Mouse (Mus musculus): ENCODE results near the gene 2310030G06Rik. TPM values are rescaled to one million over a fixed set of nuclear protein-coding genes. Genes with fewer than 3 reads are reported as not detected.
A peak's percentile ranks its signal among the peaks of the same experiment; 100 is the strongest.

Gene 2310030G06Rik
- polyA plus RNA-seq, 1 experiment, result 1.5 TPM

- H3K4me1 ChIP-seq, result peaks cover 22% of the 10 kb centered on the region
- peak overlapping the region; percentile 82 for H3K4me3 ChIP-seq (replicated peaks)
- H3K36me3 ChIP-seq (replicated peaks; ENCODE audit: low read length), result no peaks in the 10 kb centered on the region
- H3K27me3 ChIP-seq (replicated peaks), result peaks cover 5% of the 10 kb centered on the region
- H3K9me3 ChIP-seq, result no peaks in the 10 kb centered on the region
- TF ChIP-seq FLI1 (IDR thresholded peaks at IDR 0.05; ENCODE audit: low read length) (no peak), GATA1 (IDR thresholded peaks at IDR 0.05; ENCODE audit: borderline replicate concordance, low read length) (no peak)
These were observed 530 bp downstream of the 2310030G06Rik start for GRCm38 (mm10) chr9:50745806-50746205.

GRCm38 (mm10) chr9:50742744-50743143, 3.6 kb downstream of the 2310030G06Rik start:
- Histone ChIP-seq H3K36me3 (replicated peaks; ENCODE audit: low read length) (no peaks in the 10 kb centered on the region), H3K4me1 (peaks cover 37% of the 10 kb centered on the region), H3K9me3 (no peaks in the 10 kb centered on the region), H3K27me3 (replicated peaks) (peaks cover 18% of the 10 kb centered on the region), H3K4me3 (replicated peaks) (no peak overlapping the region)
- TF ChIP-seq FLI1 (IDR thresholded peaks at IDR 0.05; ENCODE audit: low read length), result no peak
- TF ChIP-seq GATA1 (IDR thresholded peaks at IDR 0.05; ENCODE audit: borderline replicate concordance, low read length), result no peak

DNA sequence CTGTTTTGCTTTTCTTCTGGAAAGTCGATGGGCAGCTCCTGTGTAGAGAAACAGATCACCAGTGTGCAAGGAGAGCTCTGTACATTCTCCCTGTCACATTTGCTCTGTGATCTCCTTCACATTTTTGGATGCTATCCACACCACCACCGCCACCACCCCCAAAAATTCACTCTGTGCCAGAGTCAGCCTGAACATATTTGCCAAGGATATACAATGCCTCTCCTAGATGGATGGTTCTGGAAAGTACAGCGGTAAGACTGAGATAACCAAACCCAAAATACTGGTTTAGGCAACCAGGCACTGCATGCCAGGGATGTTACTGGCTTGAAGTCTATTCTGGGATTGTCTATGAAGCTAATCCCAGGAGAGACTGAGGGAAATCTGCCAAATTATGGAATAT, 4.1 kb downstream of the 2310030G06Rik start:
- Histone ChIP-seq H3K27me3 (replicated peaks) (peaks cover 21% of the 10 kb centered on the region), H3K4me1 (peaks cover 37% of the 10 kb centered on the region), H3K4me3 (replicated peaks) (no peak overlapping the region), H3K36me3 (replicated peaks; ENCODE audit: low read length) (no peaks in the 10 kb centered on the region), H3K9me3 (no peaks in the 10 kb centered on the region)
- no peak for TF ChIP-seq GATA1 (IDR thresholded peaks at IDR 0.05; ENCODE audit: borderline replicate concordance, low read length)
- TF ChIP-seq FLI1 (IDR thresholded peaks at IDR 0.05; ENCODE audit: low read length), result no peak

DNA sequence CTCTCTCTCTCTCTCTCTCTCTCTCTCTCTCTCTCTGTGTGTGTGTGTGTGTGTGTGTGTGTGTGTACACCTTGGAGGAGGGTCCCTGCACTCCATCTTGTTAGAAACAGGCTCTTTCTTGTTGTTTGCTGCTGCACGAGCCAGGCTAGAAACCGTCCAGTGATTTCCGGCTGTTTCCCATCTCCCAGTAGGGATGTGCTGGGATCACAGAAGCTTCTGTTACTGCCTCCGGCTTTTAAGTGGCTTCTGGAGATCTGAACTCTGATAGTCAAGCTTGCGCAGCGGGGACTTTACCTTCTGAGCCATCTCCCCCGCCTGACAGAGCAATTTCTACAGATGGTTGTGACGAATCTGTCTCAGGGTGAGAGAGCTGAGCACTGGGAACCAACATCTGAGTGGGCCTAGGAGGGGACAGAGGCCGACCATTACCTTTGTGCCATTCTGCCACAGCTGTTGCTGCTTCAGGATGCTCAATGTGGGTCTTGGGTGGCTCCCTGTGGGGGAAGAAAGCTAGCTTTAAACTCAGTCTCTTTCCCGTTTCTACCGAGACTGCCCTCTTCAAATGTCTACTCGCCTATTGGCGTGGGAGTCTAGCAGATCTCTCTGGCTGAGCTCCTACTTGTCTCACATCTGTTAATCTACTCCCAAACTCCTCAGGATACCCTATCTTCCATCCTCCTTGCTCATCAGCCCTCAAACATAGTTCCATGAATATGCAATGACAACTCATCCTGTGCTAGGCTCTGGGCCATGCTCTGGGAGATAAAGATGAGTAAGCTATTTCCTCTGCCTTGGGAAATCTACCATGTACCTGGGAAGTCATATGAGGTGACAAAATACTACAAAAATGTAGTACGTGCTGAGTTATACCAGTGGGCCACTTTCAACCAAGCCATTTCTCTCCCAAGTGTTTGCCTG, 5.2 kb downstream of the 2310030G06Rik start:
- TF ChIP-seq FLI1 (IDR thresholded peaks at IDR 0.05; ENCODE audit: low read length) (no peak), GATA1 (IDR thresholded peaks at IDR 0.05; ENCODE audit: borderline replicate concordance, low read length) (no peak)
- Histone ChIP-seq H3K4me1 (peaks cover 33% of the 10 kb centered on the region), H3K9me3 (no peaks in the 10 kb centered on the region), H3K27me3 (replicated peaks) (peaks cover 21% of the 10 kb centered on the region), H3K4me3 (replicated peaks) (no peak overlapping the region), H3K36me3 (replicated peaks; ENCODE audit: low read length) (no peaks in the 10 kb centered on the region)

GRCm38 (mm10) chr9:50738914-50739870, 7.1 kb downstream of the 2310030G06Rik start, which contains the start of gene Dixdc1:
TSS of gene Dixdc1 (minus strand) at chr9:50739517.
- Histone ChIP-seq H3K27me3 (replicated peaks) (peaks cover 19% of the 10 kb centered on the region), H3K4me3 (replicated peaks) (peak within 1 kb of the TSS; percentile 88), H3K9me3 (no peaks in the 10 kb centered on the region), H3K36me3 (replicated peaks; ENCODE audit: low read length) (no peaks in the 10 kb centered on the region), H3K4me1 (peaks cover 29% of the 10 kb centered on the region)
- TF ChIP-seq FLI1 (IDR thresholded peaks at IDR 0.05; ENCODE audit: low read length) (no peak), GATA1 (IDR thresholded peaks at IDR 0.05; ENCODE audit: borderline replicate concordance, low read length) (no peak)

GRCm38 (mm10) chr9:50734989-50735388, 11.3 kb downstream of the 2310030G06Rik start:
- TF ChIP-seq GATA1 (IDR thresholded peaks at IDR 0.05; ENCODE audit: borderline replicate concordance, low read length) (no peak), FLI1 (IDR thresholded peaks at IDR 0.05; ENCODE audit: low read length) (no peak)
- H3K4me3 ChIP-seq (replicated peaks), result no peak overlapping the region
- H3K4me1 ChIP-seq, result peaks cover 18% of the 10 kb centered on the region
- H3K27me3 ChIP-seq (replicated peaks), result peaks cover 34% of the 10 kb centered on the region
- H3K36me3 ChIP-seq (replicated peaks; ENCODE audit: low read length), result no peaks in the 10 kb centered on the region
- H3K9me3 ChIP-seq, result no peaks in the 10 kb centered on the region

GRCm38 (mm10) chr9:50732560-50732959, 13.8 kb downstream of the 2310030G06Rik start:
- H3K36me3 ChIP-seq (replicated peaks; ENCODE audit: low read length), result no peaks in the 10 kb centered on the region
- peaks cover 40% of the 10 kb centered on the region for H3K27me3 ChIP-seq (replicated peaks)
- no peak for TF ChIP-seq FLI1 (IDR thresholded peaks at IDR 0.05; ENCODE audit: low read length)
- TF ChIP-seq GATA1 (IDR thresholded peaks at IDR 0.05; ENCODE audit: borderline replicate concordance, low read length), result no peak
- peaks cover 26% of the 10 kb centered on the region for H3K4me1 ChIP-seq
- no peak overlapping the region for H3K4me3 ChIP-seq (replicated peaks)
- H3K9me3 ChIP-seq, result no peaks in the 10 kb centered on the region

DNA sequence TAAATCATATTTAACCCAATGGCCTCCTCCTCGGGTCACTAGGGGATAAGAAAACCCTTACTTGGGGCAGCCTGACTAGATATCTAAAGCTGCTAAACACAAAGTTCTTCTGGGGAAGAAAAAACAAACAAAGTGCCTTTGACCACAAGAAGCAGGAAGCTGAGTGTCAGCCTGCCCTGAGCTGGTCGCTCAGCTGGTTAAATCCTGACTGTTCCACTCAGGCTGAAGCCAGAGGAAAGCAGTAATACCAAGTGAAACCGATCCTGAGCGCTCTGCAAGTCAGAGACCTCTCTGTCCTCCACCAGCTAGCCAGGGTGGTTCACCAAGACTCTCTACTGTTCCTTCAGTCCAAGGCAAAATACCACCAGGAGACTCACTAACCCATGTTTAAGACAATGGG, 16.7 kb downstream of the 2310030G06Rik start:
- peaks cover 31% of the 10 kb centered on the region for H3K4me1 ChIP-seq
- H3K36me3 ChIP-seq (replicated peaks; ENCODE audit: low read length), result no peaks in the 10 kb centered on the region
- no peaks in the 10 kb centered on the region for H3K9me3 ChIP-seq
- H3K4me3 ChIP-seq (replicated peaks), result no peak overlapping the region
- H3K27me3 ChIP-seq (replicated peaks), result peaks cover 63% of the 10 kb centered on the region
- TF ChIP-seq FLI1 (IDR thresholded peaks at IDR 0.05; ENCODE audit: low read length) (no peak), GATA1 (IDR thresholded peaks at IDR 0.05; ENCODE audit: borderline replicate concordance, low read length) (no peak)

DNA sequence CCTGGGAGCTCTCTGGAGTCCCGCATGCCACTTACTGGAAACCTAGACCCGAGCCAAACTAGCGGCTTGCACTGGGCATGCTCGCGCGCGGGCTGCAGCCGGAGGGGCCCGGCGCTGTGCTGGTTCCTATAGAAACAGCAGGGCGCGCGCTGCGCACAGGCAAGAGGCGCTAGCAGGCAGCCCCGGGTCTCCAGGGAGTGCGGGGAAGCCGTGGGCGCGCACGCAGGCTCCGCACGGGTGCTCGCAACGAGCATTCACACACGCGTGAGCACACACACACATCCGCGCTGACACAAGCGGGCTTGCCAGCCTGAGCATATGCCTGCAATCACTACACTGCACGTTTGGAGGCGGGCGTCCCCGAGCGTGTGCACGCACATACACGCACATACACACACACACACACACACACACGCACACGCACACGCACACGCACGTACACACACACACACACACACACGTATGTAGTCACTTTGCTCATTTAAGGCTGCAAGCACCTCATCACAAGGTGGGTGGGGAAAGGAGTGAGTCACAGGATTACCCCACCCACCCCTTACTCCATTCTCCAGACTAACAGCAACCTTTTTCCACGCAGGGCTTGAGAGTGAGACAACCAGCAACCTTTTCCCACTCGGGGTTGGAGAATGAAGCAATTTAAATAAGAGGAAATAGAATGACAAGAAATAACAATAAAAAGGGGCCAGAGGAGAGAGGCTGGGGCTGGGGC, 18.2 kb downstream of the 2310030G06Rik start:
- Histone ChIP-seq H3K36me3 (replicated peaks; ENCODE audit: low read length) (no peaks in the 10 kb centered on the region), H3K27me3 (replicated peaks) (peaks cover 69% of the 10 kb centered on the region), H3K4me3 (replicated peaks) (peak overlapping the region; percentile 94), H3K9me3 (no peaks in the 10 kb centered on the region), H3K4me1 (peaks cover 33% of the 10 kb centered on the region)
- no peak for TF ChIP-seq GATA1 (IDR thresholded peaks at IDR 0.05; ENCODE audit: borderline replicate concordance, low read length)
- TF ChIP-seq FLI1 (IDR thresholded peaks at IDR 0.05; ENCODE audit: low read length), result no peak

Measured in megakaryocyte, embryonic 14.5 days (primary cell).